14 mouse cellular contexts compared by ENCODE assay signal in genomic region chr9:99770696-99771095, GRCm38 (mm10). TPM values are rescaled to one million over a fixed set of nuclear protein-coding genes. Genes with fewer than 3 reads are reported as not detected.
A peak's percentile ranks its signal among the peaks of the same experiment; 100 is the strongest.
DNase-seq lines count a peak whose midpoint lies in the region; ATAC-seq lines count a peak whose summit lies in the region.
"Had no signal": no experiment of that assay in that cellular context is flagged by ENCODE, and none has a peak within 500 bp of the region (broad histone marks: within the 10 kb centered on the region; RNA-seq: fewer than 3 reads in every experiment).

No protein-coding gene starts in this region.

- no peaks in the 10 kb centered on the region for H3K9me3 ChIP-seq in hindbrain, embryonic 14.5 days (ENCODE audit: control insufficient read depth, low read length)
- no peaks in the 10 kb centered on the region for H3K9me3 ChIP-seq in neural tube, embryonic 13.5 days
- H3K9me3 ChIP-seq: embryonic facial prominence, embryonic 12.5 days had no signal

- intact Hi-C loops in left cerebral cortex, postnatal 14 days (cut with DNase I), result no loop called here

- H3K27ac ChIP-seq in hindbrain, embryonic 14.5 days, result no peak overlapping the region
- no peak overlapping the region for H3K27ac ChIP-seq in neural tube, embryonic 13.5 days (replicated peaks)
- H3K27ac ChIP-seq: embryonic facial prominence, embryonic 12.5 days had no signal

- no peaks in the 10 kb centered on the region for H3K27me3 ChIP-seq in hindbrain, embryonic 14.5 days (ENCODE audit: control insufficient read depth, insufficient read depth, low read length)
- peaks cover 5% of the 10 kb centered on the region; the same call in 1 of the 2 replicates for H3K27me3 ChIP-seq in neural tube, embryonic 13.5 days
- H3K27me3 ChIP-seq: embryonic facial prominence, embryonic 12.5 days had no signal

- peak overlapping the region; percentile 32; the same call in 1 of the 2 replicates for H3K4me2 ChIP-seq in hindbrain, embryonic 14.5 days (replicated peaks)
- peak overlapping the region; percentile 37 for H3K4me2 ChIP-seq in neural tube, embryonic 13.5 days
- H3K4me2 ChIP-seq: embryonic facial prominence, embryonic 12.5 days had no signal

- H3K4me3 ChIP-seq in hindbrain, embryonic 14.5 days (replicated peaks; ENCODE audit: low read length), result no peak overlapping the region
- no peak overlapping the region for H3K4me3 ChIP-seq in neural tube, embryonic 13.5 days
- H3K4me3 ChIP-seq: embryonic facial prominence, embryonic 12.5 days had no signal

- WGBS in hindbrain, embryonic 14.5 days, result 4% methylated on average over 10 of the region's 10 CpGs
- 10% methylated on average over 10 of the region's 10 CpGs for WGBS in neural tube, embryonic 13.5 days

- ATAC-seq in hindbrain, embryonic 14.5 days (ENCODE audit: low FRiP score), result no peak
- ATAC-seq in neural tube, embryonic 13.5 days (ENCODE audit: low read depth), result no peak
- ATAC-seq in activated CD4-positive, CD25-positive, alpha-beta regulatory T cell, adult 4 months, result no peak
- ATAC-seq: liver, postnatal 0 days had no signal

- peak; percentile 36 for DNase-seq in left cerebral cortex, adult 11 months (ENCODE audit: low spot score)
- DNase-seq in left cerebral cortex, postnatal 14 days (ENCODE audit: low spot score in 2 of 2), result no peak
- peak; percentile 18 for DNase-seq in cerebellum, adult 9-10 months
- DNase-seq in hindbrain, embryonic 14.5 days (ENCODE audit: low spot score), result no peak
- DNase-seq in ovary, adult 18-20 months (ENCODE audit: low spot score), result no peak
- DNase-seq in kidney, adult 18-20 months, result no peak
- DNase-seq: adrenal gland, postnatal 10 days; heart, postnatal 10 days; liver, postnatal 0 days had no signal

- H3K9ac ChIP-seq in hindbrain, embryonic 14.5 days, result 0 out of 2 replicates have a peak overlapping the region, but pooled peaks have one; percentile 17
- H3K9ac ChIP-seq in neural tube, embryonic 13.5 days, result 0 out of 2 replicates have a peak overlapping the region, but pooled peaks have one; percentile 22
- H3K9ac ChIP-seq: embryonic facial prominence, embryonic 12.5 days; liver, postnatal 0 days had no signal

- H3K36me3 ChIP-seq in hindbrain, embryonic 14.5 days (replicated peaks; ENCODE audit: control insufficient read depth, insufficient read depth), result no peaks in the 10 kb centered on the region
- no peaks in the 10 kb centered on the region for H3K36me3 ChIP-seq in neural tube, embryonic 13.5 days
- H3K36me3 ChIP-seq: embryonic facial prominence, embryonic 12.5 days had no signal

- H3K4me1 ChIP-seq in hindbrain, embryonic 14.5 days (replicated peaks; ENCODE audit: control insufficient read depth, insufficient read depth, low read length), result peaks cover 6% of the 10 kb centered on the region; the same call in 1 of the 2 replicates
- H3K4me1 ChIP-seq in neural tube, embryonic 13.5 days (replicated peaks), result peaks cover 8% of the 10 kb centered on the region; the same call in 1 of the 2 replicates
- H3K4me1 ChIP-seq: embryonic facial prominence, embryonic 12.5 days had no signal

RNA-seq across cellular contexts. Expression of gene Cldn18, which starts 53.6 kb away (rescaled TPM):
- total RNA-seq in left cerebral cortex, postnatal 14 days (2021), result not detected
- not detected in 2 replicates for polyA plus RNA-seq in hindbrain, embryonic 14.5 days (2014; fragmentation: Nextera tagmentation; extraction: Ambion mirVana)
- 0.84 and 1.9 TPM in 2 replicates for polyA plus RNA-seq in neural tube, embryonic 13.5 days (2015; fragmentation: Nextera tagmentation; extraction: Ambion mirVana)
- polyA plus RNA-seq in activated CD4-positive, CD25-positive, alpha-beta regulatory T cell, adult 4 months (2017; shearing (Covaris generic)), result not detected
- total RNA-seq: adrenal gland, postnatal 10 days; CH12.LX; heart, postnatal 10 days; left cerebral cortex, adult 8-10 months had no signal
- polyA plus RNA-seq: embryonic facial prominence, embryonic 12.5 days; liver, postnatal 0 days had no signal

Comparison
In these comparisons a context has a peak if more than half of its experiments do, and no peak if none do; other contexts are left out.
1. DNase-seq: peak in left cerebral cortex, adult 11 months (single experiment) and cerebellum, adult 9-10 months (single experiment); none in left cerebral cortex, postnatal 14 days (0 of 2), hindbrain, embryonic 14.5 days (single experiment), ovary, adult 18-20 months (single experiment) and kidney, adult 18-20 months (single experiment).